Mouse (Mus musculus) forebrain, embryonic 13.5 days (tissue): ENCODE data around the gene Nxn. TPM values are rescaled to one million over a fixed set of nuclear protein-coding genes. Genes with fewer than 3 reads are reported as not detected.

Experiments
- ATAC-seq: fragments of 200-750 bp; cut with Nextera tagmentation; 2 replicates; pipeline ENCODE4 v1.8.0; 2017
- H3K27ac ChIP-seq: fragments of 300-500 bp; sonication (generic); 2 replicates; pipeline ENCODE4 v1.5.1; 2015; ENCODE audit warnings: inconsistent platforms, mild to moderate bottlenecking, moderate library complexity
- H3K27me3 ChIP-seq: fragments of 300-500 bp; sonication (generic); 2 replicates; pipeline ENCODE4 v1.6.1; 2015; ENCODE audit warnings: mild to moderate bottlenecking, inconsistent platforms
- H3K36me3 ChIP-seq: fragments of 300-500 bp; sonication (generic); 2 replicates; pipeline ENCODE4 v1.6.1; 2015; ENCODE audit warnings: mild to moderate bottlenecking, inconsistent platforms; ENCODE audit not compliant: poor library complexity, severe bottlenecking
- H3K4me1 ChIP-seq: fragments of 300-500 bp; sonication (generic); 2 replicates; pipeline ENCODE4 v1.6.1; 2015; ENCODE audit warnings: inconsistent platforms
- H3K4me2 ChIP-seq: fragments of 300-500 bp; sonication (generic); 2 replicates; pipeline ENCODE4 v1.6.1; 2015; ENCODE audit warnings: inconsistent platforms, mild to moderate bottlenecking, moderate library complexity
- H3K4me3 ChIP-seq: fragments of 300-500 bp; sonication (generic); 2 replicates; pipeline ENCODE4 v1.5.1; 2015; ENCODE audit warnings: mild to moderate bottlenecking, inconsistent platforms
- H3K9ac ChIP-seq: fragments of 300-500 bp; sonication (generic); 2 replicates; pipeline ENCODE4 v1.6.1; 2015; ENCODE audit warnings: mild to moderate bottlenecking, inconsistent platforms
- H3K9me3 ChIP-seq: fragments of 300-500 bp; sonication (generic); replicated peaks from 2 replicates; pipeline ENCODE4 v1.6.1; 2016; ENCODE audit warnings: inconsistent platforms
- WGBS: fragments of 180-500 bp; shearing (Covaris S2); methylation state at CpG from one replicate; pipeline ENCODE4 v1.1.7; 2015; 5-methylcytosine and 5-hydroxymethylcytosine counted together
- polyA plus RNA-seq: library from polyadenylated mRNA; unstranded; fragments of >200 nt; fragmentation: Nextera tagmentation; extraction: Ambion mirVana; gene quantifications from 2 replicates; pipeline ENCODE4 v1.2.1, GENCODE M21; 2015

The Nxn gene
- polyA plus RNA-seq, 1 experiment from 2014 or later, result 23.4 TPM

- WGBS, result 61% methylated on average over 14 of the region's 14 CpGs
- 0 out of 2 replicates have a peak overlapping the region, but pooled peaks have one; percentile 16 for H3K9ac ChIP-seq
- no peak for ATAC-seq
Observed at GRCm38 (mm10) chr11:76341163-76341562, 57.8 kb downstream of the Nxn start.

GRCm38 (mm10) chr11:76339830-76340229 is 59.1 kb downstream of the Nxn start:
- Histone ChIP-seq H3K4me1 (peaks cover 35% of the 10 kb centered on the region), H3K4me3 (no peak overlapping the region), H3K27me3 (no peaks in the 10 kb centered on the region), H3K36me3 (no peaks in the 10 kb centered on the region), H3K27ac (no peak overlapping the region), H3K4me2 (no peak overlapping the region), H3K9ac (no peak overlapping the region), H3K9me3 (no peaks in the 10 kb centered on the region)
- 75% methylated on average over 5 of the region's 5 CpGs for WGBS
- no peak for ATAC-seq

More at GRCm38 (mm10) chr11:76341163-76341562, 57.8 kb downstream of the Nxn start:
- Histone ChIP-seq H3K4me1 (peaks cover 25% of the 10 kb centered on the region), H3K27ac (no peak overlapping the region), H3K27me3 (no peaks in the 10 kb centered on the region), H3K36me3 (no peaks in the 10 kb centered on the region), H3K4me2 (no peak overlapping the region), H3K9me3 (no peaks in the 10 kb centered on the region; the same call in 1 of the 2 replicates), H3K4me3 (no peak overlapping the region)

- 76% methylated on average over 11 of the region's 11 CpGs for WGBS
- Histone ChIP-seq H3K4me1 (peaks cover 39% of the 10 kb centered on the region), H3K27me3 (no peaks in the 10 kb centered on the region), H3K4me2 (no peak overlapping the region), H3K4me3 (no peak overlapping the region), H3K27ac (peak overlapping the region; percentile 31; the same call in 1 of the 2 replicates), H3K9me3 (no peaks in the 10 kb centered on the region), H3K36me3 (no peaks in the 10 kb centered on the region), H3K9ac (no peak overlapping the region)
- ATAC-seq, result no peak
Observed at GRCm38 (mm10) chr11:76339141-76339540, 59.8 kb downstream of the Nxn start.

- no peaks in the 10 kb centered on the region for H3K36me3 ChIP-seq
- WGBS, result 82% methylated on average over 8 of the region's 8 CpGs
- H3K4me2 ChIP-seq, result no peak overlapping the region
- no peak overlapping the region for H3K27ac ChIP-seq
- ATAC-seq, result no peak
- H3K27me3 ChIP-seq, result no peaks in the 10 kb centered on the region
- H3K9ac ChIP-seq, result no peak overlapping the region
- no peaks in the 10 kb centered on the region for H3K9me3 ChIP-seq
- peaks cover 38% of the 10 kb centered on the region for H3K4me1 ChIP-seq
- H3K4me3 ChIP-seq, result no peak overlapping the region
Observed at GRCm38 (mm10) chr11:76338656-76339055, 60.3 kb downstream of the Nxn start.

GRCm38 (mm10) chr11:76337764-76338163 is 61.2 kb downstream of the Nxn start:
- no peak for ATAC-seq
- Histone ChIP-seq H3K27ac (no peak overlapping the region), H3K4me1 (peaks cover 32% of the 10 kb centered on the region), H3K9ac (no peak overlapping the region), H3K4me2 (no peak overlapping the region), H3K9me3 (no peaks in the 10 kb centered on the region), H3K36me3 (no peaks in the 10 kb centered on the region), H3K27me3 (no peaks in the 10 kb centered on the region), H3K4me3 (no peak overlapping the region)
- 15% methylated on average over 7 of the region's 7 CpGs for WGBS

- Histone ChIP-seq H3K4me2 (no peak overlapping the region), H3K9ac (no peak overlapping the region), H3K36me3 (no peaks in the 10 kb centered on the region), H3K4me3 (no peak overlapping the region), H3K4me1 (peaks cover 30% of the 10 kb centered on the region), H3K9me3 (no peaks in the 10 kb centered on the region), H3K27ac (no peak overlapping the region), H3K27me3 (no peaks in the 10 kb centered on the region)
- 93% methylated on average over 9 of the region's 9 CpGs for WGBS
- ATAC-seq, result no peak
Observed at GRCm38 (mm10) chr11:76337236-76337635, 61.7 kb downstream of the Nxn start.

GRCm38 (mm10) chr11:76336224-76336623 is 62.7 kb downstream of the Nxn start:
- H3K9ac ChIP-seq, result no peak overlapping the region
- no peak overlapping the region for H3K4me3 ChIP-seq
- no peak overlapping the region for H3K4me2 ChIP-seq
- H3K27ac ChIP-seq, result no peak overlapping the region
- peaks cover 23% of the 10 kb centered on the region for H3K4me1 ChIP-seq
- no peaks in the 10 kb centered on the region for H3K9me3 ChIP-seq
- ATAC-seq, result no peak
- H3K27me3 ChIP-seq, result no peaks in the 10 kb centered on the region
- H3K36me3 ChIP-seq, result no peaks in the 10 kb centered on the region

GRCm38 (mm10) chr11:76334966-76335365 is 64.0 kb downstream of the Nxn start:
- Histone ChIP-seq H3K9me3 (no peaks in the 10 kb centered on the region), H3K27me3 (no peaks in the 10 kb centered on the region), H3K9ac (no peak overlapping the region), H3K27ac (peak overlapping the region; percentile 28; the same call in 1 of the 2 replicates), H3K4me1 (peaks cover 18% of the 10 kb centered on the region), H3K4me3 (no peak overlapping the region), H3K4me2 (no peak overlapping the region), H3K36me3 (no peaks in the 10 kb centered on the region)
- 13% methylated on average over 10 of the region's 10 CpGs for WGBS
- ATAC-seq, result no peak

GRCm38 (mm10) chr11:76332240-76332639 is 66.7 kb downstream of the Nxn start:
- Histone ChIP-seq H3K27me3 (no peaks in the 10 kb centered on the region), H3K4me1 (peaks cover 31% of the 10 kb centered on the region), H3K9ac (no peak overlapping the region), H3K36me3 (no peaks in the 10 kb centered on the region), H3K4me2 (no peak overlapping the region), H3K27ac (no peak overlapping the region), H3K9me3 (no peaks in the 10 kb centered on the region), H3K4me3 (no peak overlapping the region)
- no peak for ATAC-seq
- 67% methylated on average over 5 of the region's 5 CpGs for WGBS

- H3K9me3 ChIP-seq, result no peaks in the 10 kb centered on the region
- no peak overlapping the region for H3K9ac ChIP-seq
- H3K27me3 ChIP-seq, result no peaks in the 10 kb centered on the region
- ATAC-seq, result no peak
- H3K27ac ChIP-seq, result no peak overlapping the region
- H3K4me1 ChIP-seq, result peaks cover 48% of the 10 kb centered on the region
- no peaks in the 10 kb centered on the region for H3K36me3 ChIP-seq
- H3K4me3 ChIP-seq, result no peak overlapping the region
- no peak overlapping the region for H3K4me2 ChIP-seq
- WGBS, result 77% methylated on average over 2 of the region's 2 CpGs
Observed at GRCm38 (mm10) chr11:76328522-76329290, 70.2 kb downstream of the Nxn start.

GRCm38 (mm10) chr11:76328084-76328483 is 70.9 kb downstream of the Nxn start:
- Histone ChIP-seq H3K9me3 (no peaks in the 10 kb centered on the region), H3K9ac (no peak overlapping the region), H3K27me3 (no peaks in the 10 kb centered on the region), H3K4me1 (peaks cover 50% of the 10 kb centered on the region), H3K36me3 (no peaks in the 10 kb centered on the region), H3K4me2 (no peak overlapping the region), H3K4me3 (no peak overlapping the region), H3K27ac (no peak overlapping the region)
- ATAC-seq, result no peak
- whole genome bisulfite sequencing, result 52% methylated on average over 11 of the region's 11 CpGs

- 74% methylated on average over 6 of the region's 6 CpGs for WGBS
- H3K4me1 ChIP-seq, result peaks cover 52% of the 10 kb centered on the region
Observed at GRCm38 (mm10) chr11:76326672-76327071, 72.3 kb downstream of the Nxn start.

GRCm38 (mm10) chr11:76326051-76326450 is 72.9 kb downstream of the Nxn start:
- Histone ChIP-seq H3K4me1 (peaks cover 52% of the 10 kb centered on the region), H3K27me3 (no peaks in the 10 kb centered on the region), H3K36me3 (no peaks in the 10 kb centered on the region), H3K4me2 (no peak overlapping the region), H3K9ac (no peak overlapping the region), H3K27ac (no peak overlapping the region), H3K4me3 (no peak overlapping the region), H3K9me3 (no peaks in the 10 kb centered on the region)
- ATAC-seq, result no peak
- 79% methylated on average over 2 of the region's 2 CpGs for WGBS

More at GRCm38 (mm10) chr11:76326672-76327071, 72.3 kb downstream of the Nxn start:
- ATAC-seq, result no peak
- no peak overlapping the region for H3K27ac ChIP-seq
- H3K4me2 ChIP-seq, result no peak overlapping the region
- H3K9me3 ChIP-seq, result no peaks in the 10 kb centered on the region
- H3K36me3 ChIP-seq, result no peaks in the 10 kb centered on the region
- no peaks in the 10 kb centered on the region for H3K27me3 ChIP-seq
- no peak overlapping the region for H3K4me3 ChIP-seq
- no peak overlapping the region for H3K9ac ChIP-seq
